Mouse (Mus musculus) granulocyte monocyte progenitor cell, adult 5-6 weeks (primary cell): ENCODE data around the gene Traf3ip3. TPM values are rescaled to one million over a fixed set of nuclear protein-coding genes. Genes with fewer than 3 reads are reported as not detected.

Source experiments
- ATAC-seq: replicated peaks from 2 replicates; pipeline ENCODE4 v1.8.0; 2016; ENCODE audit warnings: mild to moderate bottlenecking, moderate TSS enrichment, inconsistent platforms; ENCODE audit not compliant: poor library complexity, severe bottlenecking
- total RNA-seq, 2 experiments: library from RNA; stranded (forward) in 1 of 2; stranded (reverse) in 1 of 2; fragments of 200-712, 200-1000 nt in 1 of 2; fragments of >200 nt in 1 of 2; fragmentation: Nextera tagmentation in 1 of 2; gene quantifications; 2 replicates each; pipeline ENCODE4 v1.2.3; 2014 to 2017

Gene Traf3ip3
- total RNA-seq (2014; fragmentation: Nextera tagmentation) (77.4 and 94.9 TPM in 2 replicates), total RNA-seq (2017) (61.3 and 96.4 TPM in 2 replicates)

DNA sequence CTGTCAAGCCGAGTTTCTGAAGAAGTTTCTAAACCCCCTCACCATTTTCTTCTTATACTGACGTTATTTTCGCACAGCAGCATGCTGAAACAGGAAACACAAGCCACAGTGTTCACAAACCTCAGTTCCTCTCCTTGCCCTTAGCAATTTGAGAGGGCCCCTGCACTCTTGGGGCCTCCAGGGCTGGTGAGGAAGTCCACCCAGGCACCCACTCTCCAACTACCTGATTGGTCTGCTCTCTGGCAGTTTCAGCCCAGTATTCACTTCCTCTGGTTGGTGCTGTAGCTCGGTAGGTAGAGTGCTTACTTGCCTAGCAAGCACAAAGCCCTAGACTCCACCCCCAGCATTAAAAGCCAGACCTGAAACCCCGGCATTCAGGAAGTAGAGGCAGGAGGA lies at the start of gene Traf3ip3:
Traf3ip3 (minus strand) TSS at position 321 of the 396 bp plus-strand sequence.
- peak; percentile 87 for ATAC-seq

DNA sequence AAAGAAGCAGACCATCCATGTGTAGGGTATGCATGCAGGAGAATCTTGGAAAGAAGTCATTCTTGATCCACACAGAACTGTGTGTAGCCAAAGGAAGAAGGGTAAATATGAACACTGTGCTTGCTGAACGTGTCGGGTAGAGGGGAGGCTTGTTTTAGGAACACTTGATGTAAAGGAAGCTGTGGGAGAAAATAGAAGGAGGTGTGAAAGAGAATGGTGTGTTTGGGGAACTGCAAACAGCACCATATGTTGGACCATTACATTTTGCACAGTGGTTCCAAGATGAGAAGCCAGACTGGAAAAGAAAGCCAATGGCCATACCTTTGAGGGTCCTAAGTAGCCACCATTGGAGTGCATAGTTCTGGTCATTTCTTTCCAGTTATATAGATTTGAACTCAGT lies 48.5 kb upstream of the Traf3ip3 start:
- no peak for ATAC-seq

- ATAC-seq, result no peak
These were observed 42.7 kb upstream of the Traf3ip3 start for GRCm38 (mm10) chr1:193244235-193244634.

- no peak for ATAC-seq
These were observed 42.2 kb upstream of the Traf3ip3 start for GRCm38 (mm10) chr1:193243571-193244193.

GRCm38 (mm10) chr1:193242863-193243262 lies 41.4 kb upstream of the Traf3ip3 start:
- ATAC-seq, result peak; percentile 72

DNA sequence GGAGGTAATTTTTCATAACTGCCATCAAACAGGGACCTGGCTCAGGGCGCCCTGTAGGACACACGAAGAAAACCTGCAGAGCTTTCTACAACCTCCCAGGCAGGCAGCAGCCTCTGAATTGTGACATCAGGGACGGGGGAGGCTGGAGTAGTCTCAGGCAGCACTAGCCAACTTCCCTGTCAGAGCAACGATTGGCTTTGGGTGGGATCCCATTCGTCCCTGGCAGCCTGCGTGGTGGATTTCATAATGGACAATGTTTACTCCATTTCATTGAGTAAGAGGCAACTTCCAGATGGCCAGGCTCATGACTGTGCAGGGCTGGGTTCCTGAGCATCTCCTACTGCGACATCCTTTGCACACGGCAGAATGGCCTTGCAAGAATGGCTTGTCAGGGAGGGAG lies 40.7 kb upstream of the Traf3ip3 start:
- peak; percentile 92 for ATAC-seq

- ATAC-seq, result no peak
These were observed 39.9 kb upstream of the Traf3ip3 start for GRCm38 (mm10) chr1:193241436-193241835.

- ATAC-seq, result no peak
These were observed 36.9 kb upstream of the Traf3ip3 start for GRCm38 (mm10) chr1:193238426-193238825.

DNA sequence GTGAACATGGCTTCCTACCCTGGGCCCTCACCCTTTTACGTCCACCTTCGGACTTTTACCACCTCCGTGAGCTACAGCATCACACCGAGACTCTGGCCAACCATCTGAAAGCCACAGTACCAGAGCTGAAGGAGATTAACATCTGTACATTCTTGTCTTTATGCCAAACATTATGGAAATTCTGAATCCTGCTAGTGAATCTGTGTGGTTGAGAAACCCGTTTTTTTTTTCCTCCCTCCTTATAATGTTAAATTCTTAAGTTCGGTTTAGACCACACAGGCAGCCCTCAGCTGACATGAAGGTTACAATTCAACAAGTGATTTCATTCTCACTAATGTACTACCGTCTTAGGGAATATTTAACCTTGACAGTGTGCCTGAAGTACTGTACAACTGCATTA lies 33.4 kb upstream of the Traf3ip3 start:
- no peak for ATAC-seq

DNA sequence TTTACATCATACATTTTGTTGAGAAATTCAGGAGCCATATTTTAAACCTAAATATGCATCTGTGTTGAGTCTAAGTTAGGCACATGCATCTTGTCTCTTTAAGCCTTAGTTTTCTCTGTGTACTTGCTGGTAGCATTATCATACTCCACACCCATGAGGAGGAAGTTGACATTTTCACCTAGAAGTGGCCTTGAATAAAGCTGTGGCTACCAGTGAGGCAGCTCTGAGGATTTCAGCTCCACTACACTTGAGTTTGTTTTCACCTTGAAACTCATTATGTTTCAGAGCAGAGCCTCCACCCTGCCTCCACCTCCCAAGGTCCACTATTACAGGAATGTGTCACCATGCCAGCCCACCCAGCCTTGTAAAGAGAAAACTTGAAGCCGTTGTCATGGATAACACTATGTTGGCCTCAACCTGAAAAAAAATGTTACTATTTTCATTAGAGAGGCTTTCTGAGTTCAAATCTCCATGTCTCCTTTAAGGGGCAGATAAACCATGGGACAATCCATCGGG lies 32.7 kb upstream of the Traf3ip3 start:
- ATAC-seq, result no peak

GRCm38 (mm10) chr1:193232732-193233131 lies 31.2 kb upstream of the Traf3ip3 start:
- ATAC-seq, result peak; percentile 55

DNA sequence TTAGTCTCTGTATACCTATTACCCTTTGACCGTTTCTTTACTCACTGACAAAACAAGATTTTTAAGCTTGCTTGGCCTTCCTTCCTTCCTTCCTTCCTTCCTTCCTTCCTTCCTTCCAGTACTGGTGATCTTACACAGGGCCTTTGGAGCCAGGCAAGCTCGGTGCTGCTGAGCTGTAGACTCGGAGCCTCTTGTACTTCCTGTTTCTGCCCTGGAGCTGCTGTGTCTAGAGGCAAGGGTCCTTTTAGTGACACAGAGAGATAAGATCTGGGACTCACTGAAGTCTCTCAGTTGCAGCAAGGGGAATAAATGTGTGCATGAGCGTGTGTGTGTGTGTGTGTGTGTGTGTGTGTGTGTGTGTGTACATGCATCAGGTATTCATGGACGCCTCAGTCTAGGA lies 29.4 kb upstream of the Traf3ip3 start:
- peak; percentile 71 for ATAC-seq

- no peak for ATAC-seq
These were observed 29.0 kb upstream of the Traf3ip3 start for GRCm38 (mm10) chr1:193230531-193230930.

DNA sequence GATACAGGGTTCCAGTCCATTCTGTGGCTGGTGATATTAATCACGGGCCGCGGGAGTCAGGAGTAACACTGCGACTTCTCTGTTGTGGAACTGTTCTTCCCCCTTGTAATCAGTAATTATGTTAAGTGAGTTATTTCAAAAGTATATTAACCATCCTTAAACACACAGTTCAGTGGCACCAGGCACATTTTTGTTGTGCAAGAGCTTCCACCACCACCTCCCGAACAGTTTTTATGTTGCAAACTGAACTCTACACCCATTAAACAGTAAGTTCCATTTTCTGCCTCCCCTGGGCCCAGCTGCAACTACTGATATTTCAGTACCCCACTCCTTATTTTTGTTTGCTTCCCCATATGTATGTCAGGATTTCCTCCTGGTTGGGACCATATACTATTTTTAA lies 28.1 kb upstream of the Traf3ip3 start:
- peak; percentile 59 for ATAC-seq

- ATAC-seq, result no peak
These were observed 26.0 kb upstream of the Traf3ip3 start for GRCm38 (mm10) chr1:193227537-193227936.

DNA sequence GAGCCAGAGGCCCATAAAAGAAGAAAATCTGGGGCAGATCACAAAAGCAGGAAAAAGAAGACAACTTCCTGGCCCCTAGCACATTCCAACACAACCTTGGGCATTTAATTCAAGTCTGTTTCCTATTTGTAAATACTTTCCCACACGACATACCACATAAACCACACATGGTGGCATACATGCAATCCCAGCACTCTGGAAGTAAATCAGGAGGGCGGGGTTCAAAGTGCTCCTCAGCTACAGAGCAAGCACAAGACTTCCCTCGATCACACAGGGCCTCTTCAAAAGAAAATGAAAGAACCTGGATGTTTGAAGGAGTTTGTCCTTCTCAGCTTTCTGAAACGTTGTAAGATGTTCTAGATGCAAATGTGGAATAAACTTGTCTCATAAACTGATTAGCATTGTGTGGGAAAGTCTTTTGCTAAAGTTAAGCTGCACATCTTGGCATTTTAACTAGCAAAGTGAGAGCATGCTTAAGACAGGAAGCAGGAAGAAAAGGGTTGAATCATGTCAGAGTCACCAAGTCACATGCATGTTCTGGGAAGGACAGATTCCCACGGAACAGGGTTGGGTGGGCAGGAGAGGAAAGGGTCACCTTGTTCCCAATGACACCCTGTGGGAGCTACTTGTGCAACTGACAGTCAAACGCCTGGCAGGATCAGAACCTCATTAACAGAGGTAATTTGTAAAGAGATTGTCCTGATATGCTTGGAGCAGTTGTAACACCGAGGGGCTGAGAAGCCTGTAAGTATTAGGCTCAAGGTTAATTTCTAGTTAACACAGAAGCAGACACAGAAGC lies 25.4 kb upstream of the Traf3ip3 start:
- peak; percentile 38; the same call in 1 of the 2 replicates for ATAC-seq

- no peak for ATAC-seq
These were observed 24.6 kb upstream of the Traf3ip3 start for GRCm38 (mm10) chr1:193226114-193226513.

DNA sequence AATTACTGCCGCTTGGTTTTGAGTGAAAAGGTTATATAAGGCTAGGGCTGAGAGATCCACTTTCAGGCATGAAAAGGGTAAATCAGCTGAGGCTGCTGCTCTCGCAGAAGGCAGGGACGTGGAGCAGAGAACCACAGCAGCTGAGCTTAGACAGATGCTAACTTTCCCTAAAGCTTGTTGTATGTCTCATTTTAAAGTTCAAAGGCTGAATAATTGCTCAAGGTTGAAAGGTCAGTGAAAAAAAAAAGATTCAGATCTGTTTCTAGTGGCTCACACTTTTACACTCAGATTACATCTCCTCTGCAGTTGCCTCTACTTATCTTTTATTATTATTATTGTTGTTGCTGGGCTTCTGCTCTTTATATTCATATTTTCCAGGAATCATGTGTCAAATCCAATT lies 24.0 kb upstream of the Traf3ip3 start:
- ATAC-seq, result no peak

DNA sequence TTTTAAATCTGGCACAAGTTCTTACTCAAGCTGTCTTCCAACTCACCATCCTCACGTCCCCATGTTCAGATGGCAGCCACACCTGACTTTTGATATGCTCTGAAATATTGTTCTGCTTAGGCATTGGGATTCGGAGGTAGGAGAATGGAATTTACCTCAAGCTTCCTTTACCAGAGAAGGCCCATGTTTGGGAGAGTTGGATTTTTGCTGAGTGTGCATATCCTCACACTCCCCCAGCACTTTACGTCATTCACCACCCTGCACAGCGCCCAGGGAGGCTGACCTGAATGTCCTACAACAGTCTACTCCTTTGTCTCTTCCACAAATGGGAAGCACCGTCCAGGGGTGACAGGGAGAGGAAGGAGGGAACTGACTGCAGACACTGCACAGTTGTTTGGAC lies 18.9 kb upstream of the Traf3ip3 start:
- peak; percentile 35; the same call in 1 of the 2 replicates for ATAC-seq

DNA sequence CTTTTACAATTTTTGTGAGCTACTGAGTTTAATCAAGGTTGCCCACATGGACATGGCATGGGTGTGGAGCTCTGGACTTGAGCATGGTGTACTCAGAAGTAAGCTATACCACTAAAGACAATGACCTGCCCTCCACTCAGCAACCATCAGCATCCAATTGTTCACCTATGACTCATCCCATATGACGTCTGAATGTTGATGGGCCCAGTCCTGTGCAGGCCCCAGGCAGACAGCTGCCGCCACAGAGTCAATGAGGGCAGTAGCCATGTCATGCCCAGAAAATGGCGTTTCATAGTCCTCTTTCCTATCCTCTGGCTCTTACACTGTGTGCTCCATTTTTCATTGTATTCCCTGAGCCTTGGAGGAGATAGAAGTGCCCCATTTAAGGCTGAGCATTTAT lies 14.5 kb upstream of the Traf3ip3 start:
- ATAC-seq, result no peak

GRCm38 (mm10) chr1:193214053-193214452 lies 12.6 kb upstream of the Traf3ip3 start:
- no peak for ATAC-seq
